ENCODE assay signal across 28 mouse cellular contexts in genomic region chr11:106498739-106499379, GRCm38 (mm10). TPM values are rescaled to one million over a fixed set of nuclear protein-coding genes. Genes with fewer than 3 reads are reported as not detected.
DNase-seq lines count a peak whose midpoint lies in the region; ATAC-seq and TF ChIP-seq lines count a peak whose summit lies in the region.
"Had no signal": no experiment of that assay in that cellular context is flagged by ENCODE, and none has a peak within 500 bp of the region (broad histone marks: within the 10 kb centered on the region; RNA-seq: fewer than 3 reads in every experiment).

No protein-coding gene starts in this region.

- no peak for ATAC-seq in cerebellum, adult (ENCODE audit: insufficient number of reproducible peaks, low FRiP score, low TSS enrichment)
- ATAC-seq in kidney, embryonic 15.5 days (replicated peaks; ENCODE audit: low FRiP score) = no peak
- no peak for ATAC-seq in G1E (ENCODE audit: extremely low read depth, insufficient number of reproducible peaks, low FRiP score, poor library complexity, severe bottlenecking)
- ATAC-seq: CD4-positive, CD25-positive, alpha-beta regulatory T cell, adult 4 months; forebrain, embryonic 14.5 days; intestine, embryonic 15.5 days had no signal

- peaks cover 15% of the 10 kb centered on the region for H3K4me1 ChIP-seq in kidney, embryonic 15.5 days
- H3K4me1 ChIP-seq in G1E (ENCODE audit: insufficient read depth, low read depth, low read length) = peaks cover 46% of the 10 kb centered on the region
- H3K4me1 ChIP-seq: intestine, embryonic 15.5 days had no signal

- H3K27me3 ChIP-seq in kidney, embryonic 15.5 days = no peaks in the 10 kb centered on the region
- H3K27me3 ChIP-seq in G1E (ENCODE audit: insufficient read depth, low read length) = no peaks in the 10 kb centered on the region
- H3K27me3 ChIP-seq: heart, embryonic 15.5 days; hindbrain, embryonic 15.5 days; intestine, embryonic 15.5 days had no signal

- H3K27ac ChIP-seq in kidney, embryonic 15.5 days = 0 out of 2 replicates have a peak overlapping the region, but pooled peaks have one; percentile 32
- H3K27ac ChIP-seq: heart, embryonic 15.5 days; hindbrain, embryonic 15.5 days; intestine, embryonic 15.5 days had no signal

- DNase-seq in cerebellum, adult 9-11 months = peak; percentile 40
- no peak for DNase-seq in kidney, postnatal 10 days
- DNase-seq in A20 (ENCODE audit: low read depth, low spot score) (peak; percentile 71), G1E (ENCODE audit: low spot score) (no peak)
- no peak for DNase-seq in thymus, postnatal 14 days
- no peak for DNase-seq in kidney, adult 18-20 months
- DNase-seq: adrenal gland, postnatal 25 days; cerebellum, adult 11 months; cerebellum, postnatal 25 days; heart, adult 18-20 months; heart, postnatal 4 days; kidney, adult 9 months; kidney, postnatal 36 days; left cerebral cortex, postnatal 4 days; lung, adult 18-20 months; lung, postnatal 10 days; midbrain, embryonic 14.5 days; right cerebral cortex, adult 18-20 months; right cerebral cortex, postnatal 4 days; thymus, adult 18-20 months; thymus, postnatal 4 days had no signal

- no peaks in the 10 kb centered on the region for H3K36me3 ChIP-seq in kidney, embryonic 15.5 days
- H3K36me3 ChIP-seq in G1E (replicated peaks) = peaks cover 34% of the 10 kb centered on the region
- H3K36me3 ChIP-seq: heart, embryonic 15.5 days; intestine, embryonic 15.5 days had no signal

- no peak overlapping the region for H3K4me3 ChIP-seq in kidney, embryonic 15.5 days (replicated peaks)
- H3K4me3 ChIP-seq in G1E (ENCODE audit: low read depth, low read length) = peak overlapping the region; percentile 24; the same call in 1 of the 2 replicates
- H3K4me3 ChIP-seq: heart, embryonic 15.5 days; hindbrain, embryonic 15.5 days; intestine, embryonic 15.5 days had no signal

- TF ChIP-seq CTCF in G1E (IDR thresholded peaks at IDR 0.05; ENCODE audit: low read depth, low read length) = no peak

- WGBS in kidney, embryonic 15.5 days = 39% methylated on average over 4 of the region's 4 CpGs

- no peaks in the 10 kb centered on the region for H3K9me3 ChIP-seq in kidney, embryonic 15.5 days (replicated peaks)
- no peaks in the 10 kb centered on the region for H3K9me3 ChIP-seq in G1E (replicated peaks)
- H3K9me3 ChIP-seq: heart, embryonic 15.5 days; hindbrain, embryonic 15.5 days; intestine, embryonic 15.5 days had no signal

- H3K4me2 ChIP-seq in kidney, embryonic 15.5 days = no peak overlapping the region
- H3K4me2 ChIP-seq: heart, embryonic 15.5 days; intestine, embryonic 15.5 days had no signal

- no peak overlapping the region for H3K9ac ChIP-seq in kidney, embryonic 15.5 days
- H3K9ac ChIP-seq: heart, embryonic 15.5 days; hindbrain, embryonic 15.5 days; intestine, embryonic 15.5 days had no signal

RNA-seq across cellular contexts. Expression of gene Ern1, which starts 11.2 kb away (rescaled TPM):
- 6.6 and 7.0 TPM in 2 replicates for polyA plus RNA-seq in kidney, embryonic 15.5 days (2015; fragmentation: Nextera tagmentation; extraction: Ambion mirVana)
- 44.5 and 47.7 TPM in 2 replicates for total RNA-seq in G1E (2014; fragmentation: Nextera tagmentation)
- 11.5 and 14.9 TPM in 2 replicates for total RNA-seq in G1E (2017)
- polyA plus RNA-seq in G1E (2012) = 10.9 and 11.0 TPM in 2 replicates

Comparison
In these comparisons a context has a peak if more than half of its experiments do, and no peak if none do; other contexts are left out.
1. DNase-seq: peak in cerebellum, adult 9-11 months (single experiment) and A20 (single experiment); none in kidney, postnatal 10 days (single experiment), G1E (single experiment), thymus, postnatal 14 days (single experiment) and kidney, adult 18-20 months (single experiment).